Mouse (Mus musculus): ENCODE measurements at regions not wholly inside any gene's neighbourhood (a gene's known extent, or its start where the extent isn't known, plus 50 kb on each side); places are given as distances from the start of the nearest gene placed in this dataset.

- DNase-seq = no peak
Observed at GRCm38 (mm10) chr14:99734200-99734567, 435.7 kb downstream of the Klf5 start.

DNA sequence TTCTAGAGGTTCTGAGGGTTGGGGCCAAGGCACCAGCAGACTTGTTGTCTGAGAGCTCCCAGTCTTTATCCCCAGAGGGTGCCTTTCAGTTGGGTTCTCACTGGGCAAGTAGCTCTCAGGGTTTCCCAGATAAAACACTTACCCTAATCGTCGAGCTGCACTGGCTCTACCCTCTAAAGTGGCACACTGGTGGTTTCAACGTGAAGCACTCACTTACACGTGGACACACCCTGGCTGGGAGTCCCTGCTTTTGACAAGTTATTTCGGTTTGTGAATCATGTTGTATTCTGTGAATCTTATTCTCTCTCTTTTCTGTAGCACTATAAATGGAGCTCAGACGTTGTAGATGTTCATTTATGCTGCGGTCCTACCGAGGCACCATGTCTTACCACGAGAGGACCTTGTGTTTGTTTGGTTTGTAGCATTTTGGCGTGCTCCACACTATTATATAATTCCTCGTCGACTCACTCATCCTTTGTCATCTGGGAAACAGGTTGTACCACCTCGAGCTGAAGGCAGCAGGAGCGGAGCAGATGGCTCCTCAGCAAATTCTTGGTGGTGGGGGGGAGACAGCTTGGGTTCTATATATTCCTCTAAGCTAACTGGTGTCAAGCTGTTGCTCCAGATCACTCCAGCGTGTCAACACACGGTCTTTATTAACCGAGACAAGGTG lies 445.3 kb downstream of the Klf5 start:
- DNase-seq = no peak

DNA sequence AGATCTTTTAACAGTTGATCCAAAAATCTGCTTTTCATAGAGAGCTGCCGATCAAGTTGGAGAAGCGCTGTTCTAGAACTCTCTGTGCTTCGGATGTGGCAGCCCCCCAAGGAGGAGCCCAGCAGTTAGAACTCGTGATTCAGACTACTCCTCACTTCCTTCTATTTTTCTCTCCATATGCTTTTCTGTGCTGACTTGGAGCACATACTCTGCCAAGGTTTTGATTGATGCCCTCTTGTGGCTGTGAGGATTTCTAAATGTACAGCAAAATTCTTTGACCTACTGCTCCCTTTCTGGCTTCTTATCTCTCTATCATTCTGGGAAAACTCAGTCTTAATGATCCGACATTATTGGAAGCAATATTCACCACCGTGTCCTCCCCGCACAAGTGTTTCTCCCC lies 446.7 kb downstream of the Klf5 start:
- no peak for DNase-seq

DNA sequence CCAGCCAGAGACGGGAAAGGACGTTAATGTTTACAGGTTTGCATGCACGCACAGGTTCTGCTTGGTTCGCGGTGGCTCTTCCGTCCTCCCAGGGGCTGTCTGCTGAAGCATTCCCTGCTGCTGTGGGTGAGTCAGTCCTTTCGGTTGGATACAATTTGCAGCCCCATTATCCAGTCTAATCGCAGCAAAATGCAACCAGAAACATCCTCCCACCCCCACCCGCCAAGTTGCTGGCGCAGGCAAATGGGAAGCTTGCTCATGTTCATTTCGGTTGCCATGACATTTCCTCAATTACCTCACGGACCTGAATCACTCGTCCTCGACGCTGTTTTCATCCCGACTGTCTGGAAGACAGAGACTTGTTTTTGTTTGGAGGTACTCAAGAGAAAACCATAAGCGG lies 449.7 kb downstream of the Klf5 start:
- DNase-seq = no peak

DNA sequence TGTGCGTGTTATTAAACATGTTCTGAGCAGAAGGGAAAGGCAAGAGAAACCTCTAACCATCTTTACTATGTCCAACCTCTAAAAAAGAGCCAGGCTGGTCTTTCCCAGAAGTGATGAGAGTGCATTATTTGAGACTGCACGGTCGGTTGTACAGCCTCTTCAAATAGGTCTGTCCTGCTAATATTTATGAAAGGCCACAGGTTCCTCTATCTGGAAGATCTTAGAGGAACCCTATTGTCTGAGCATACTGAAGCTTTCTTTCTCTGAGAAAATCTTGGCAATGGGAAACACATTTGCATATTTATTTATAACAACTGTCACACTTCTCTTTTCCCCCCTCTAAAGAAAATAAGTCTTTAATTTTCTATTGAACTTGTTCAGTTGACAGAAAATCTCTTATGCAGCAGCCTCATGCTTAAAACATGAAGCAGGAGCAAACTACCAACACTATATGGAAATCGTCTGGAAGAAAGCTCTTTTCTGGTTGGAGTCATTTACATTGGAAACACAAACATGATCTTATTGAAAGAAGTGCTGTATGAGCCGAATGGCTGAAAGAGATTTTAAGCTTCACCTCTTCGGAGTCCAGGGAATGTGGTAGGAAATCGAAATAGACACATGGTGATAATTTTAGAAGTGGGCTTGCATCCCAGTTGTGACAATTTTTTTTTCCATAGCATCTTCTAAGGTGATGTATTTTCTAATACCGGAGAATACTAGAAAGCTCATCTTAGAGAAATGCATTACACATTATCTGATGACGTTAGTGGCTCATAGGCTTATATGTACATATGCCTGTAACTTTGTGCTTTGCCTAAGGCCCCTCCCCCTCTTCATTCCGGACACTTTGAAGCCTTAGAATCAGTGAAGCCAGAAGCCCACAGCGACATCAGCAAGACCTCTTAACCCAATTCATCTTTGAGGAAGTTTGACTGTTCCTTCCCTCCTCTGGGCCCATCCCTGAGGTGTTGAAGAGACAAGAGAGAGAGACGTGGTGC lies 451.1 kb downstream of the Klf5 start:
- no peak for DNase-seq

- no peak for DNase-seq
Observed at GRCm38 (mm10) chr14:99758045-99758444, 459.6 kb downstream of the Klf5 start.

- no peak for DNase-seq
Observed at GRCm38 (mm10) chr14:99763336-99763735, 464.8 kb downstream of the Klf5 start.

DNA sequence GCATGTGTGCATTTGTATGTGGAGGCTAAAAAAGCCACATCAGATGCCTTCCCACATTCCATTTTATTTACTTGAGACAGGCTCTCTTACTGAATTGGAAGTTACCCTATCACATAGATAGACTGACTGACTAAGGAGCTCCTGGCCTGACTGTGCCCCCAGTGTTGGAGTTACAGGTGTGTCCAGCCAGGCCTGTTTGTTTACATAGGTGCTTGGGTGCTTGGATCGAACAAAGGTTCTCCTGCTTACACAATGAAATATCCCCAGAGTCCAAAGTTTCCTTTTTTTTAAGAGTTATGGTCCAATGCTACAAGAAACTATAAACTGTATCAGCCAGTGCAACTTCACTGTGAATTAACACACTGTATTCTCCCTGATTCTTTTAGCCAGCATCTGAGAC lies 472.5 kb downstream of the Klf5 start:
- no peak for DNase-seq

DNA sequence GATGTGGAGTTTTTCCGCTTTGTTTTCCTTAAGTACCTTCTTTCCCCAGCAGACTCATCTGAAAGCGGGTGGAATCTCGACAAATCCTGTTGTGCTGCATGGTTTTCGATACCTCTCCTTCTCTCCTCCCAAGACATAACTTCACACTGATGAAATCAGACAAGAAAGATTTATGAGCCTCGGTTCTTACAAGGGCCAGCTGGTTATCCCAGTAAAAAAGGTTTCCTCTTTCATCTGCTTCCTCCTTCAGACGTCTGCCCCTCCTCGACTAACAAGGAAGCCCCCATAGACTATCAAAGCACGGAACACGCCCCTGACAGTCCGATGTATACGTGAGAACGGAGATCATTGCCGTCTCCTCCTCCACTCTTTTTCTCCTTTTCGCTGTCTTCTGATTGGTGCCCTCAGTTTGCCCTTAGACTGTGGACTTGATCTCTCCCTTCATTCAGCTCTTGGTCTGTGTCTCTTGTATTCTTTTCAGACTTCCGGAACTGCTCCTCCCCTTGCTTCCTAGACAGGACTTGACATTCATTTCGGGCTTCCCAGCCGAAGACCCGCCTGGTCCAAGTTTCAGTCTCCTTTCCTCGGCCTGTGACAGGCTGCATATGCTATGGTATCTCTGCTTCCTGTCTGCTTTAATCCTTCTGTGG lies 474.4 kb downstream of the Klf5 start:
- DNase-seq = no peak

GRCm38 (mm10) chr14:99778477-99778876 lies 480.0 kb downstream of the Klf5 start:
- DNase-seq = no peak

DNA sequence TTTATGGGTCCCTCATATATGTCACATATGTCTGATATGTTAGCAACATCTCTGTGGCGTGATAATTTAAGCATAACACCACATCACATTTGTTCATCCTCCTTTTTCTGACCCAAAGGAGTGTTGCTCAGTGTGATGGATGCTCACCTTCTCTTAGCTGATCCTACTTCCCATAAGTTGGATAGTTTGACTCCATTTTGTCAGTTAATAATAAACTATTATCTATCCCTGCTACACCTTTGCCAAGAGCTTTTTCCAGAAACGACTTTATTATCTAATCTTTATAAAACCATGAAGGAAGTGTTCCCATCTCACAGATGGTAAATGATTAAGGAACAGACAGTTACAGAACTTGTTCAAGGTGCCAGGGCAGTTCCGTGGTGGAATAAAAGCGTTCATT lies 480.5 kb downstream of the Klf5 start:
- DNase-seq = no peak

DNA sequence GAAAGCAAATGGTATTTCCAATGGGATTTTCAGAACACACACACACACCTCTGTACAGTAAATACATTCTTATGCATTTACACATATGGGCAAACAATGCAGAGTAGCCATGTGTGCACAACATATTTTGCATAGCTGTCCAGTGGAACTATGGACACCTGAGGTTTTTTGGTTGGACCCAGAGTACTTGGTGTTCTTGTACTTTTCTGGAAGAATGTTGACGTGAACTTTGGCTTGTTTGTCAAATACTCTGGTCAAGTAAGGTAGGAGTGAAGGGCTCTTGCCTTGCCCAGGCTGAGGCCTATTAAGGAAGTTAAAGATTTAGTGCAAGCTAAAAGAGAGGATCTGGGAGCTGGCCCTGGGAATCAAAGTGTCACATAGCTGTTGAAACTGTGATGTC lies 485.2 kb downstream of the Klf5 start:
- DNase-seq = no peak

DNA sequence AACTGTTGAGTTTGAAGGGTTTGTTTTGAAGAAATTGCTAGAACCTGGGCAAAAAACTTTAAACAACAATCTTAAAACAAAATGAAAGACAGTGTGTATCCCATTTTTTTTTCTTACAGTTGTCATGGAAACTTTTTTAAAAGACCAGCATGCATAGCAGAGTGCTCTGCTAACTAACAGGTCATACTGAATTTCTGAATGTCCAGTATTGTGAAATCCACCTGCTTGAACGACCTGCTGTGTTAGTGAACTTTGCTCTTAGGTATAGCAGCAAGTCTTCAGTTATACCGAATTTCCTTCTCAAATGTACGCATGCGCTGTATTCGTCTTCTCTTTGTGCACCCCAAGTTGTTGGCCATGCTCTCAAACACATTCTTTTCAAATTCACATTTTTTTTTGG lies 486.6 kb downstream of the Klf5 start:
- DNase-seq = no peak

DNA sequence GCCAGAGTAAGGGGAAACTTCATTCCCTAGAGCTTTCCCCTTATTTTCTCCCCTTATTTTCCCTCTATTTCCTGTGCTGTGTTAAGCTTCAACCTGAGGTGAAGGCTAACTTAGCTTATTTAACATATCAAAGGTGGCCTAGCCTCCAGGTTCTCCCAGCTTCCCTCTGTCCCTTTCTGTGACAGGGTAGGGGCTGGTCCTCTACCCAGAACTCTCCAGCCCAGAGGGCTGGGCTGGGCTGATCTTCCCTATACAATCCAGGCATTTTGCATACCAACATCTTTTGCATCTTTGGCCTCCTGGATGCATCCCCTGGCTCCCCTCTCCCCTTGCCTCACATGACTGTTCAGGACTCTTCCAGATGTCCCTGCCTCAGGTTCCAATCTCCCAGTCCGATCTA lies 487.9 kb downstream of the Klf5 start:
- DNase-seq = no peak

DNA sequence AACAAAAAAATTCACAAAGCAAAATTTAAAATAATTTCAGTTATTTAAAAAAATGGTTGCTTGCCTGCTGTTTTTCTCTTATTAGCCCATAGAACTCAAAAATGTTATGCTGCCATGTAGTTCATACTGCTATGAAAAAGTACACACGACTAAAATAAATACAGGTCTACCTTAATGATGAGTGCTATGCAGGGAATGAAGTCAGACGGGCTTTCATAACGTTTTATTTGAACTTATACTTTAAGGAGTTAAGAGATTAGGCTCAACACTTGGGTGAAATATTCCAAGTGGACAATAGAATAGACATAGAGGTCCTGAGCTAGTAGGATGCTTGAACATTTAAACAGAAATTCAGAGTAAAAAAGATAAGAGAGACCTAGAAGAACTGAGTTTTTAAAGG lies 489.7 kb downstream of the Klf5 start:
- no peak for DNase-seq

GRCm38 (mm10) chr14:99796293-99796692 lies 488.2 kb downstream of the Klf12 start:
- DNase-seq = no peak

GRCm38 (mm10) chr14:99806052-99806451 lies 478.4 kb downstream of the Klf12 start:
- no peak for DNase-seq

- no peak for DNase-seq
Observed at GRCm38 (mm10) chr14:99806599-99806998, 477.9 kb downstream of the Klf12 start.

DNA sequence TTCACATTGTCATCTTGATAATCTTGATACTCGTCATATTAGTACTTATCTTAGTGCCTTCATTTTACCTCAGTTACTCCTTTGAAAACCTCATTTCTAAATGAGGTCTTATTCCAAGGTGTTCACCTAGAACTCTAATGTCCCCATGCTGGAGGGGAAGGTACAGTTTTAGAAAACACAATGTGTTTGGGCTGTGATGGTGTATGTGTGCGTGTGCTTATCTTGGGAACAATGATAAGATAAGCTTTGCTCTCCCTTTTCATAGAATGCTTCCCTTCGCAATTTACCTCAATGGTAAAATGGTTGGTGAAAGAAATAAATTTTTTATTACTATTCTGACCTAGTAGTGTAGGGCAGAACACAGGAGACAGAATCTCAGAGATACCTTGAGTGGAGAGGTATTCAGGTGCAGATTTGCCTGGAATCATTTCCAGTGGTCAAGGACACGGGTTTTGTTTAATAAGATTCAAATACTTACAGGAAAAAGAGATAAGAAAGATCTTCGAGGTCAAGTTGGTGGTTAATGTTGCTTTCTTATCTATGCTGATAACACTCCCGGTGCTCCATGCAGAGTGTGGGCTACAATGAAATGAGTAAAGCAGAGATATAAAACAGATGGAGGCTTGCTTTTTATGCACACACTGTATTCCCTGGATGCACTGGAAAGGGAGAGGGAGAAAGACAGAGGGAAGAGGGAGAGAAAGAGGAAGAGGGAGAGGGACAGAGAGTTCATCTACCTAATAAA lies 471.6 kb downstream of the Klf12 start:
- no peak for DNase-seq

Data from cerebellum, postnatal 36 days (tissue).